ENCODE assay signal across 9 mouse cellular contexts in genomic region chr17:85645718-85646665, GRCm38 (mm10). TPM values are rescaled to one million over a fixed set of nuclear protein-coding genes. Genes with fewer than 3 reads are reported as not detected.
DNase-seq lines count a peak whose midpoint lies in the region; ATAC-seq and TF ChIP-seq lines count a peak whose summit lies in the region.
"Had no signal": no experiment of that assay in that cellular context is flagged by ENCODE, and none has a peak within 500 bp of the region (broad histone marks: within the 10 kb centered on the region; RNA-seq: fewer than 3 reads in every experiment).

No protein-coding gene starts in this region.

- H3K9ac ChIP-seq in embryonic facial prominence, embryonic 11.5 days (replicated peaks; ENCODE audit: low read length) = peak overlapping the region; percentile 55
- H3K9ac ChIP-seq in limb, embryonic 11.5 days (ENCODE audit: low read length) = 0 out of 2 replicates have a peak overlapping the region, but pooled peaks have one; percentile 28
- H3K9ac ChIP-seq in midbrain, embryonic 15.5 days = peak overlapping the region; percentile 40

- peak; percentile 78 for ATAC-seq in embryonic facial prominence, embryonic 11.5 days (replicated peaks; ENCODE audit: insufficient number of reproducible peaks, low FRiP score, low TSS enrichment, low read depth)
- ATAC-seq in limb, embryonic 11.5 days (ENCODE audit: insufficient number of reproducible peaks, low FRiP score, low TSS enrichment, low read depth) = no peak
- ATAC-seq in midbrain, embryonic 15.5 days (replicated peaks) = peak; percentile 85
- ATAC-seq in erythroblast, adult 5-6 weeks (replicated peaks; ENCODE audit: low FRiP score, poor library complexity, severe bottlenecking) = no peak

- 3% methylated on average over 36 of the region's 36 CpGs for WGBS in embryonic facial prominence, embryonic 11.5 days
- WGBS in limb, embryonic 11.5 days = 1% methylated on average over 36 of the region's 36 CpGs
- WGBS in midbrain, embryonic 15.5 days = 2% methylated on average over 36 of the region's 36 CpGs

- intact Hi-C loops in heart, postnatal 14 days (cut with DNase I) = loop anchor here (5.0 kb wide), 1 partner anchor 416 kb away; no protein-coding TSS in a partner anchor

- H3K27me3 ChIP-seq in embryonic facial prominence, embryonic 11.5 days (ENCODE audit: control insufficient read depth, insufficient read depth, low read length) = peaks cover 15% of the 10 kb centered on the region
- peaks cover 41% of the 10 kb centered on the region for H3K27me3 ChIP-seq in limb, embryonic 11.5 days (ENCODE audit: control insufficient read depth, insufficient read depth, low read length)
- peaks cover 34% of the 10 kb centered on the region for H3K27me3 ChIP-seq in midbrain, embryonic 15.5 days (replicated peaks)

- H3K36me3 ChIP-seq in embryonic facial prominence, embryonic 11.5 days (replicated peaks; ENCODE audit: control insufficient read depth, insufficient read depth, low read depth, low read length) = no peaks in the 10 kb centered on the region
- H3K36me3 ChIP-seq in limb, embryonic 11.5 days (ENCODE audit: control insufficient read depth, insufficient read depth, low read length) = no peaks in the 10 kb centered on the region
- H3K36me3 ChIP-seq in midbrain, embryonic 15.5 days (replicated peaks) = no peaks in the 10 kb centered on the region

- no peak overlapping the region for H3K27ac ChIP-seq in layer of hippocampus, adult 2 months
- no peak overlapping the region for H3K27ac ChIP-seq in embryonic facial prominence, embryonic 11.5 days (replicated peaks; ENCODE audit: low read depth, low read length)
- no peak overlapping the region for H3K27ac ChIP-seq in limb, embryonic 11.5 days (replicated peaks; ENCODE audit: low read depth, low read length)
- H3K27ac ChIP-seq in midbrain, embryonic 15.5 days = no peak overlapping the region; the same call in 1 of the 2 replicates
- H3K27ac ChIP-seq: macrophage had no signal

- peak in 1 of 2 experiments; percentile 41 for DNase-seq in layer of hippocampus, adult 2 months (ENCODE audit: low spot score in 2 of 2)
- no peak for DNase-seq in layer of hippocampus, adult 8-10 months (ENCODE audit: low spot score in 2 of 2)
- peak; percentile 88 for DNase-seq in ZHBTc4 (ENCODE audit: low read depth, low spot score)
- peak; percentile 87 for DNase-seq in embryonic facial prominence, embryonic 11.5 days (ENCODE audit: low spot score)
- peak; percentile 61 to 70 for DNase-seq in heart, postnatal 14 days
- peak; percentile 76 for DNase-seq in limb, embryonic 11.5 days (ENCODE audit: low spot score)

- H3K4me3 ChIP-seq in layer of hippocampus, adult 2 months = peak overlapping the region; percentile 44
- peak overlapping the region; percentile 28 for H3K4me3 ChIP-seq in embryonic facial prominence, embryonic 11.5 days (ENCODE audit: low read depth, low read length)
- peak overlapping the region; percentile 21 for H3K4me3 ChIP-seq in limb, embryonic 11.5 days (ENCODE audit: low read depth, low read length)
- peak overlapping the region; percentile 40 for H3K4me3 ChIP-seq in midbrain, embryonic 15.5 days

- H3K9me3 ChIP-seq in embryonic facial prominence, embryonic 11.5 days (replicated peaks; ENCODE audit: control insufficient read depth, low read length) = no peaks in the 10 kb centered on the region
- no peaks in the 10 kb centered on the region for H3K9me3 ChIP-seq in limb, embryonic 11.5 days (ENCODE audit: control insufficient read depth, low read length)
- H3K9me3 ChIP-seq in midbrain, embryonic 15.5 days = no peaks in the 10 kb centered on the region

- peak; percentile 78 for TF ChIP-seq CTCF in layer of hippocampus, adult 2 months (conservative IDR thresholded peaks at IDR 0.05)

- peak overlapping the region; percentile 60 for H3K4me2 ChIP-seq in embryonic facial prominence, embryonic 11.5 days (ENCODE audit: low read depth, low read length)
- peak overlapping the region; percentile 41 for H3K4me2 ChIP-seq in limb, embryonic 11.5 days (ENCODE audit: low read depth, severe bottlenecking)
- H3K4me2 ChIP-seq in midbrain, embryonic 15.5 days = peak overlapping the region; percentile 75

- no peaks in the 10 kb centered on the region for H3K4me1 ChIP-seq in embryonic facial prominence, embryonic 11.5 days (ENCODE audit: control insufficient read depth, insufficient read depth, low read length)
- no peaks in the 10 kb centered on the region for H3K4me1 ChIP-seq in limb, embryonic 11.5 days (ENCODE audit: control insufficient read depth, insufficient read depth, low read length)
- peaks cover 12% of the 10 kb centered on the region for H3K4me1 ChIP-seq in midbrain, embryonic 15.5 days

RNA-seq across cellular contexts. Expression of gene Six3, which starts 32.6 kb away (rescaled TPM):
- under 1 TPM in 1 of 2 experiments, not detected in 1; 0.20 TPM for total RNA-seq in layer of hippocampus, adult 2 months (2021)
- under 1 TPM in 2 of 4 experiments, not detected in 2; 0.20 to 0.25 TPM for total RNA-seq in layer of hippocampus, adult 8-10 months (2022)
- polyA plus RNA-seq in embryonic facial prominence, embryonic 11.5 days (2014; fragmentation: Nextera tagmentation; extraction: Ambion mirVana) = 9.5 and 10.5 TPM in 2 replicates
- total RNA-seq in heart, postnatal 14 days (2021) = not detected
- polyA plus RNA-seq in limb, embryonic 11.5 days (2014; fragmentation: Nextera tagmentation; extraction: Ambion mirVana) = not detected in 2 replicates
- polyA plus RNA-seq in midbrain, embryonic 15.5 days (2015; fragmentation: Nextera tagmentation; extraction: Ambion mirVana) = 30.2 and 30.4 TPM in 2 replicates
- total RNA-seq in erythroblast, adult 5-6 weeks (2015; ENCODE audit: low replicate concordance) = not detected in 2 replicates
- total RNA-seq in erythroblast, adult 5-6 weeks (2017; ENCODE audit: low replicate concordance) = not detected in 2 replicates
- polyA plus RNA-seq: macrophage had no signal

RNA-seq across cellular contexts. Expression of gene Six2, which starts 42.1 kb away (rescaled TPM):
- total RNA-seq in layer of hippocampus, adult 2 months (2021) = under 1 TPM in 1 of 2 experiments, not detected in 1; 0.33 TPM
- total RNA-seq in layer of hippocampus, adult 8-10 months (2022) = under 1 TPM in 2 of 4 experiments, not detected in 2; 0.29 to 0.36 TPM
- 42.5 and 55.0 TPM in 2 replicates for polyA plus RNA-seq in embryonic facial prominence, embryonic 11.5 days (2014; fragmentation: Nextera tagmentation; extraction: Ambion mirVana)
- total RNA-seq in heart, postnatal 14 days (2021) = under 1 TPM; 0.24 to 0.61 TPM
- 7.8 and 8.4 TPM in 2 replicates for polyA plus RNA-seq in limb, embryonic 11.5 days (2014; fragmentation: Nextera tagmentation; extraction: Ambion mirVana)
- 0.27 and 0.49 TPM in 2 replicates for polyA plus RNA-seq in midbrain, embryonic 15.5 days (2015; fragmentation: Nextera tagmentation; extraction: Ambion mirVana)
- total RNA-seq in erythroblast, adult 5-6 weeks (2015; ENCODE audit: low replicate concordance) = not detected in 2 replicates
- not detected in 2 replicates for total RNA-seq in erythroblast, adult 5-6 weeks (2017; ENCODE audit: low replicate concordance)
- polyA plus RNA-seq: macrophage had no signal

Comparison
In these comparisons a context has a peak if more than half of its experiments do, and no peak if none do; other contexts are left out.
1. DNase-seq: peak in ZHBTc4 (single experiment), embryonic facial prominence, embryonic 11.5 days (single experiment), heart, postnatal 14 days (2 of 2) and limb, embryonic 11.5 days (single experiment); none in layer of hippocampus, adult 8-10 months (0 of 2).
2. ATAC-seq: peak in embryonic facial prominence, embryonic 11.5 days (single experiment) and midbrain, embryonic 15.5 days (single experiment); none in limb, embryonic 11.5 days (single experiment) and erythroblast, adult 5-6 weeks (single experiment).
3. Peak in every context shown above with its lines, with median percentiles within 50 percentile points of each other: H3K4me3 ChIP-seq, H3K4me2 ChIP-seq and H3K9ac ChIP-seq.